In genomic region chr7:63586184-63586870, GRCm38 (mm10) we compare ENCODE assay signal across 11 mouse cellular contexts.
A peak's percentile ranks its signal among the peaks of the same experiment; 100 is the strongest.
DNase-seq lines count a peak whose midpoint lies in the region; ATAC-seq and TF ChIP-seq lines count a peak whose summit lies in the region.
"Had no signal": no experiment of that assay in that cellular context is flagged by ENCODE, and none has a peak within 500 bp of the region (broad histone marks: within the 10 kb centered on the region; RNA-seq: fewer than 3 reads in every experiment).

No protein-coding gene starts in this region.

- no peaks in the 10 kb centered on the region for H3K4me1 ChIP-seq in midbrain, embryonic 14.5 days (ENCODE audit: control insufficient read depth, insufficient read depth, low read length)
- H3K4me1 ChIP-seq in midbrain, embryonic 15.5 days, result no peaks in the 10 kb centered on the region
- no peaks in the 10 kb centered on the region for H3K4me1 ChIP-seq in kidney, adult 2 months (ENCODE audit: control insufficient read depth, insufficient read depth, low read length)
- H3K4me1 ChIP-seq: limb, embryonic 12.5 days had no signal

- H3K36me3 ChIP-seq in midbrain, embryonic 14.5 days (ENCODE audit: control insufficient read depth, insufficient read depth, low read length), result no peaks in the 10 kb centered on the region
- H3K36me3 ChIP-seq in midbrain, embryonic 15.5 days (replicated peaks), result no peaks in the 10 kb centered on the region
- no peaks in the 10 kb centered on the region for H3K36me3 ChIP-seq in kidney, adult 2 months (ENCODE audit: control insufficient read depth, insufficient read depth, low read length)
- H3K36me3 ChIP-seq: limb, embryonic 12.5 days had no signal

- no peak overlapping the region for H3K4me3 ChIP-seq in midbrain, embryonic 14.5 days (replicated peaks; ENCODE audit: low read depth, low read length)
- H3K4me3 ChIP-seq in midbrain, embryonic 15.5 days, result no peak overlapping the region
- no peak overlapping the region for H3K4me3 ChIP-seq in layer of hippocampus, adult 2 months
- H3K4me3 ChIP-seq in kidney, adult 2 months (ENCODE audit: insufficient read depth, low read depth, low read length), result no peak overlapping the region
- H3K4me3 ChIP-seq: limb, embryonic 12.5 days had no signal

- H3K27ac ChIP-seq in midbrain, embryonic 14.5 days (replicated peaks; ENCODE audit: low read depth, low read length), result no peak overlapping the region
- no peak overlapping the region for H3K27ac ChIP-seq in midbrain, embryonic 15.5 days
- H3K27ac ChIP-seq in layer of hippocampus, adult 2 months, result peak overlapping the region; percentile 44; the same call in 1 of the 2 replicates
- H3K27ac ChIP-seq in kidney, adult 2 months (ENCODE audit: insufficient read depth, low read depth, low read length), result no peak overlapping the region
- H3K27ac ChIP-seq: limb, embryonic 12.5 days had no signal

- 63% methylated on average over 2 of the region's 2 CpGs for WGBS in midbrain, embryonic 14.5 days
- WGBS in midbrain, embryonic 15.5 days, result 62% methylated on average over 2 of the region's 2 CpGs
- WGBS in kidney, adult 2 months, result 59% methylated on average over 2 of the region's 2 CpGs

- peak; percentile 14 for DNase-seq in midbrain, embryonic 14.5 days
- DNase-seq in cerebellum, adult 11 months, result peak; percentile 67
- peak; percentile 77 to 79 for DNase-seq in cerebellum, postnatal 36 days
- peak in 1 of 2 experiments; percentile 57 for DNase-seq in layer of hippocampus, adult 2 months (ENCODE audit: low spot score in 2 of 2)
- DNase-seq in kidney, adult 2 months, result no peak
- DNase-seq in gastrocnemius, postnatal 14 days, result no peak
- DNase-seq: adrenal gland, adult 2 months; thymus, postnatal 36 days had no signal

- H3K9me3 ChIP-seq in midbrain, embryonic 14.5 days (ENCODE audit: control insufficient read depth, low read length), result no peaks in the 10 kb centered on the region
- no peaks in the 10 kb centered on the region for H3K9me3 ChIP-seq in midbrain, embryonic 15.5 days
- H3K9me3 ChIP-seq: limb, embryonic 12.5 days had no signal

- no peaks in the 10 kb centered on the region for H3K27me3 ChIP-seq in midbrain, embryonic 14.5 days (ENCODE audit: control insufficient read depth, insufficient read depth, low read length)
- no peaks in the 10 kb centered on the region for H3K27me3 ChIP-seq in midbrain, embryonic 15.5 days (replicated peaks)
- no peaks in the 10 kb centered on the region for H3K27me3 ChIP-seq in kidney, adult 2 months (replicated peaks; ENCODE audit: control insufficient read depth, insufficient read depth, low read length)
- H3K27me3 ChIP-seq: limb, embryonic 12.5 days had no signal

- intact Hi-C loops in gastrocnemius, postnatal 14 days (cut with DNase I; ENCODE audit: low total_unique reads), result no loop called here

- peak; percentile 78 for TF ChIP-seq CTCF in layer of hippocampus, adult 2 months (conservative IDR thresholded peaks at IDR 0.05)
- no peak for TF ChIP-seq CTCF in kidney, adult 2 months (conservative IDR thresholded peaks at IDR 0.05; ENCODE audit: insufficient read depth, insufficient read length, low read depth, low read length)

- H3K4me2 ChIP-seq in midbrain, embryonic 14.5 days (ENCODE audit: low read length), result no peak overlapping the region
- H3K4me2 ChIP-seq in midbrain, embryonic 15.5 days, result no peak overlapping the region
- H3K4me2 ChIP-seq: limb, embryonic 12.5 days had no signal

- TF ChIP-seq POLR2A in kidney, adult 2 months (IDR thresholded peaks at IDR 0.05; ENCODE audit: low read depth, low read length), result no peak

- ATAC-seq in midbrain, embryonic 14.5 days (ENCODE audit: low FRiP score, low TSS enrichment), result peak; percentile 46; the same call in 1 of the 2 replicates
- ATAC-seq in midbrain, embryonic 15.5 days (replicated peaks), result no peak
- ATAC-seq in megakaryocyte progenitor cell, adult 5-6 weeks (replicated peaks; ENCODE audit: poor library complexity), result no peak

- no peak overlapping the region for H3K9ac ChIP-seq in midbrain, embryonic 14.5 days (replicated peaks; ENCODE audit: low read length)
- H3K9ac ChIP-seq in midbrain, embryonic 15.5 days, result no peak overlapping the region
- H3K9ac ChIP-seq: limb, embryonic 12.5 days had no signal

Comparison
In these comparisons a context has a peak if more than half of its experiments do, and no peak if none do; other contexts are left out.
1. DNase-seq: peak in midbrain, embryonic 14.5 days (single experiment), cerebellum, adult 11 months (single experiment) and cerebellum, postnatal 36 days (2 of 2); none in kidney, adult 2 months (single experiment) and gastrocnemius, postnatal 14 days (single experiment).